Mouse (Mus musculus): ENCODE measurements around the gene Net1. TPM values are rescaled to one million over a fixed set of nuclear protein-coding genes. Genes with fewer than 3 reads are reported as not detected.
"Not testable (repeated sequence)": the region's sequence is repeated elsewhere in the genome, so short reads cannot be mapped to it uniquely, and the experiment has no call there.

Net1 gene
- polyA plus RNA-seq, 1 experiment from 2014 or later = 37.6 TPM

- Histone ChIP-seq H3K9ac (no peak overlapping the region), H3K4me1 (no peaks in the 10 kb centered on the region), H3K36me3 (no peaks in the 10 kb centered on the region), H3K27me3 (replicated peaks) (no peaks in the 10 kb centered on the region), H3K4me3 (no peak overlapping the region), H3K4me2 (replicated peaks) (no peak overlapping the region), H3K27ac (no peak overlapping the region), H3K9me3 (no peaks in the 10 kb centered on the region)
- 79% methylated on average over 1 of the region's 1 CpGs for WGBS
- no peak for ATAC-seq (ENCODE audit: low FRiP score, low read depth)
Observed at GRCm38 (mm10) chr13:3856252-3856651, 61.8 kb downstream of the Net1 start.

GRCm38 (mm10) chr13:3854856-3855255 is 63.2 kb downstream of the Net1 start:
- no peak overlapping the region for H3K4me3 ChIP-seq
- 82% methylated on average over 2 of the region's 2 CpGs for WGBS
- H3K27me3 ChIP-seq (replicated peaks) = no peaks in the 10 kb centered on the region
- no peak for ATAC-seq (ENCODE audit: low FRiP score, low read depth)
- no peak overlapping the region for H3K27ac ChIP-seq
- no peak overlapping the region for H3K4me2 ChIP-seq (replicated peaks)
- no peaks in the 10 kb centered on the region for H3K4me1 ChIP-seq
- no peak overlapping the region for H3K9ac ChIP-seq
- no peaks in the 10 kb centered on the region for H3K9me3 ChIP-seq
- no peaks in the 10 kb centered on the region for H3K36me3 ChIP-seq

- H3K27me3 ChIP-seq (replicated peaks); H3K27ac ChIP-seq; H3K4me3 ChIP-seq; H3K4me2 ChIP-seq (replicated peaks); H3K9me3 ChIP-seq; H3K9ac ChIP-seq; ATAC-seq (ENCODE audit: low FRiP score, low read depth); H3K36me3 ChIP-seq; H3K4me1 ChIP-seq: not testable (repeated sequence)
- 87% methylated on average over 3 of the region's 3 CpGs for WGBS
Observed at GRCm38 (mm10) chr13:3853648-3854333, 64.2 kb downstream of the Net1 start, which contains the start of gene Calm5. Gene Calm5, plus strand, starts transcription at chr13:3854173.

GRCm38 (mm10) chr13:3850330-3850729 is 67.7 kb downstream of the Net1 start:
- WGBS = 70% methylated on average over 1 of the region's 1 CpGs
- Histone ChIP-seq H3K9me3 (no peaks in the 10 kb centered on the region), H3K36me3 (no peaks in the 10 kb centered on the region), H3K4me2 (replicated peaks) (no peak overlapping the region), H3K4me3 (no peak overlapping the region), H3K4me1 (no peaks in the 10 kb centered on the region), H3K27ac (no peak overlapping the region), H3K27me3 (replicated peaks) (no peaks in the 10 kb centered on the region), H3K9ac (no peak overlapping the region)
- ATAC-seq (ENCODE audit: low FRiP score, low read depth) = no peak

- H3K27me3 ChIP-seq (replicated peaks); ATAC-seq (ENCODE audit: low FRiP score, low read depth); H3K9ac ChIP-seq; H3K4me1 ChIP-seq; H3K9me3 ChIP-seq; H3K4me2 ChIP-seq (replicated peaks); H3K27ac ChIP-seq; H3K36me3 ChIP-seq; H3K4me3 ChIP-seq: not testable (repeated sequence)
Observed at GRCm38 (mm10) chr13:3840662-3841061, 77.4 kb downstream of the Net1 start.

GRCm38 (mm10) chr13:3837312-3837807 is 80.7 kb downstream of the Net1 start, which contains the start of gene Calm4:
Gene Calm4, plus strand, starts transcription at chr13:3837757.
- not testable (repeated sequence) for H3K27ac ChIP-seq

GRCm38 (mm10) chr13:3833644-3834043 is 84.4 kb downstream of the Net1 start:
- H3K4me2 ChIP-seq (replicated peaks); H3K9ac ChIP-seq; H3K9me3 ChIP-seq; H3K4me1 ChIP-seq; H3K27ac ChIP-seq; ATAC-seq (ENCODE audit: low FRiP score, low read depth); H3K27me3 ChIP-seq (replicated peaks); H3K36me3 ChIP-seq; H3K4me3 ChIP-seq: not testable (repeated sequence)

More at GRCm38 (mm10) chr13:3837312-3837807, 80.7 kb downstream of the Net1 start, which contains the start of gene Calm4:
- not testable (repeated sequence) for H3K27me3 ChIP-seq (replicated peaks); ATAC-seq (ENCODE audit: low FRiP score, low read depth); H3K4me1 ChIP-seq; H3K9ac ChIP-seq; H3K36me3 ChIP-seq; H3K9me3 ChIP-seq; H3K4me3 ChIP-seq; H3K4me2 ChIP-seq (replicated peaks)

GRCm38 (mm10) chr13:3832450-3832849 is 85.6 kb downstream of the Net1 start:
- ATAC-seq (ENCODE audit: low FRiP score, low read depth) = no peak
- no peak overlapping the region for H3K4me2 ChIP-seq (replicated peaks)
- no peak overlapping the region for H3K4me3 ChIP-seq
- 65% methylated on average over 2 of the region's 2 CpGs for WGBS
- H3K27me3 ChIP-seq (replicated peaks) = no peaks in the 10 kb centered on the region
- no peak overlapping the region for H3K27ac ChIP-seq
- no peaks in the 10 kb centered on the region for H3K9me3 ChIP-seq
- H3K36me3 ChIP-seq = no peaks in the 10 kb centered on the region
- no peak overlapping the region for H3K9ac ChIP-seq
- no peaks in the 10 kb centered on the region for H3K4me1 ChIP-seq

Small RNA genes lying within 50 kb of the gene (microRNA-seq; reads per million reads assigned to microRNA genes)
- not detected for gene Gm22460

Other genes with a start within 250 kb of the Net1 start
- gene Calml3, start 113.9 kb downstream of the Net1 start, polyA plus RNA-seq (2016; fragmentation: Nextera tagmentation; extraction: Ambion mirVana) = 0.18 TPM in 1 of 2 replicates, not detected in the other
- gene Calm4, start 80.5 kb downstream of the Net1 start, polyA plus RNA-seq (2016; fragmentation: Nextera tagmentation; extraction: Ambion mirVana) = not detected in 2 replicates
- not detected in 2 replicates for gene Calm5, start 64.0 kb downstream of the Net1 start, polyA plus RNA-seq (2016; fragmentation: Nextera tagmentation; extraction: Ambion mirVana)
- not detected in 2 replicates for gene Tubal3, start 54 bp upstream of the Net1 start, polyA plus RNA-seq (2016; fragmentation: Nextera tagmentation; extraction: Ambion mirVana)
- gene Ucn3, start 27.1 kb upstream of the Net1 start, polyA plus RNA-seq (2016; fragmentation: Nextera tagmentation; extraction: Ambion mirVana) = not detected in 2 replicates
- 0.36 and 0.68 TPM in 2 replicates for gene Akr1c14, start 130.8 kb upstream of the Net1 start, polyA plus RNA-seq (2016; fragmentation: Nextera tagmentation; extraction: Ambion mirVana)
- gene Akr1c18, start 232.4 kb upstream of the Net1 start, polyA plus RNA-seq (2016; fragmentation: Nextera tagmentation; extraction: Ambion mirVana) = not detected in 2 replicates

Measured in neural tube, embryonic 12.5 days (tissue).